Mouse (Mus musculus): Measurements from ENCODE around the gene Ccnt1. TPM values are rescaled to one million over a fixed set of nuclear protein-coding genes. Genes with fewer than 3 reads are reported as not detected.
"Not testable (repeated sequence)": the region's sequence is repeated elsewhere in the genome, so short reads cannot be mapped to it uniquely, and the experiment has no call there.

Ccnt1 gene
- polyA plus RNA-seq, 1 experiment: 14.3 TPM

DNA sequence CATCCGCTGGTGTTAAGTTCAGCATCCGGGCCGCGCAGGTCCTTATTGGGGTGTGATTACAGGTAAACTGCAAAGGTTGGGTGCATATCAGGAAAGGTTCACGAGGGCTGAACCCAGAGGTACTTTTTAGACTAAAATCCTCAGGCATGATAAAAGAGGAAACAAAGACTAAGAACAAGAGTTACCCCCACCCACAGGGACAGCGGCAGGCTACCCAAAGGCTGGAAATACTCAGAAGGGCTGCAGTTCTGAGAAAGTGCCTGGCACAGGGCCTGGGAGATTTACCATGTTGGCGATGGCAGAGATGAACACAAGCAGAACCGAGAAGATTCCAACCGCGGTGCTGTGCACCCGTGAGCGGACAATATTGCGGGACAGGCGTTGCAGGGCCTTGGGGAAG, 25.9 kb upstream of the Ccnt1 start:
- no peak for DNase-seq (ENCODE audit: low spot score)

DNA sequence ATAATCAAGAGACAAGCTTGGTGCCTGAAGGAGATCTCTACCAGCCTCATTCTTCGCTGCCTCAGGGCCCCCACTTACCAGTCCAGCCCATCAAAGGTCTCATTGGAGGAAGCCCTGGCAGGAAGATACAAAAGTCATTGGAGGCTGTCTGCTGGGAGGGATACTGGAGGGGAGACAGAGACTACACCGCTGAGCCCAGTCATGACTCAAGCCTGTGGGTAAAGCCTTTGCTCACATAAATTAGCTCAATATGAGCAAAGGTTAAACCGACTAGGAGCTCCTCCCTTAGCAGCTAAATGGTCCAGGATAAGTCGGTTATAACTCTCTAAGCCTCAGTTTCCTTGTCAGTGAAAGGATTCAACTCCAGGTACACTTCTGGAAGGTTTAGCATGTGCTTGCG, 24.3 kb upstream of the Ccnt1 start:
- DNase-seq (ENCODE audit: low spot score): no peak

DNA sequence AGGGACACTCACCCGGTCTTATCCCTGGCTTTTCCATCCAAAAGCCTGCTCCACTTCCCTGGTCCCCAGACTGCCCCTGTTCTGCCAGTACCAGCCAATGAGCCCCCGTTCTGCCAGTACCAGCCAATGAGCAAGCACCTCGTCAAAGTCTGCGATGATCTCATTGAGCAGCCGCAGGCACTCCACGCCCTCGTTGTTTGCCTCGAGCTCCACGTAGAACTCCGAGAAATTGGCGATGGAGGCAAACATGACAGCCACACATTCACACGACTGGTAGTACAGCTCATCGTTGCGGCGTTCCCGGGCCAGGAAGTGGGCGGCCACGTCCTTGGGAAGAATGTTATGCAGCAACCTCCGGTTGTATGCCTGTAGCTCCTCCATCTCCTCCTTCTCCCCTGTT, 23.5 kb upstream of the Ccnt1 start:
- DNase-seq (ENCODE audit: low spot score): no peak

DNA sequence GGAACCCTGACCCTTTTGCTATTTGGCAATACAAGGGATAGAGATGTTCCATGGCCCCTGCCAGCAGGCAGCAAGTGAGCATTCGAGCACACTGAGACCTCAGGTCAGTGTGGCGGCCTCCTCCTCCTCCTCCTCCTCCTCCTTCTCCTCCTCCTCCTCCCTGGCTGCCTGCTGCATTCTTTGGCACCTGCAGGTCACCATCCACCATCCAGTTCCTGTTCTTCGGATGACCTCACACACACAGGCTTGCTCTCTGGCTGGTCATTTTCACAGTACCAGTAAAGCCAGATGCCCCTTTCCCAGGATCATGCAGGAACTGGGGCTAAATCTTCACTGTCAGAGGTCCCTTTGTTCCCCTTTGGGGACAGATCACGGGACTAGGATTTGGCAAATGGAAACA, 20.7 kb upstream of the Ccnt1 start:
- DNase-seq (ENCODE audit: low spot score): no peak

DNA sequence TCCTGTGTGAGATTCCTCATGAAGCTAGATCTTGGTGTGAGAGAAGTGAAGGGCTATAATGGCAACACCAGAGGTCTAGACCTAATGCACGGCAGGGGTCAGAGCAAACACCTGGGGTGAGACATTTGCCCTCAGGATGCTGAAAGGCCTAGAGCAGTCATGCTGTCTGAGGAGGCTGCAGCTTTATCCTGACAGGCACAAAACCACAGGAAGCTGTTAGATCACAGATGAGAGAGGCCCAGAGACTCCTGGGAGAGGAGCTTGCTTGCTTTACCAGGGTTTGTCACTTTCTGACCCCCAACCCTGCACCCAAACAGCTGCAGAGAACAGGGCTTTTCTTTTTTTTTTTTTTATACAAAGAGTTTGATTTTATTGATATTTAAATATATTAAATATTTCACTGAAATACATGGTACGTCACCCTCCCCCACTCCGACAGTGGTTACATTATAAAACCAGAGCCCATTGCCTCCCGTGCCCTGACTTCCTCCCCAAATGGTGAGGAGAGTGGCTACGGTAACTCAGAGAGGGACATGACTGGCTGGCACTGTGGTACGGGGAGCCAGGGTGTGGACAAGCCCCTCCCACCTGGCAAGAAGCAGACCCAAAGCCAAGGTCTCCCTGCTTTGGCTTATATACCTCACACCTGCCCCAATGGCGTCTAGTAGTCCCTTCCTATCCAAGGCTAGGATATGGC, 19.1 kb upstream of the Ccnt1 start:
- no peak for DNase-seq (ENCODE audit: low spot score)

DNA sequence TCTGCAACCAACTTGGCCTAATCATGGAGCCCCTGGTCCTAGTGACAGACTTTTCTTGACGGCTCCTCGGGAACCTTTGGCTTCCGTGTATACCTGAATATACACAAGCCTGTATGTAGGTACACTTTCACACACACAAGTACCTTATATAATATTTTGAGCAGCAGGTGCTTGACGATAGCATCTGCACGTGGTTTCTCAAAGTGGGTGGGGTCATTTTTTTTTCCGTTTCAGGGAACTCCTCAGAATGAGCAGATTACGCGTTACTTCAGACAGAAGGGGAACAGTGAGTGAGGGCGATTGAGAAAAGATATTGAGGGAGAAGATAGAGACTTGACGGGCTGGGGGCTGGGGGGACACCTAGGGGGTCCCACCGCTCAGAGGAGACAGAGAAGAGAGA, 17.0 kb upstream of the Ccnt1 start:
- no peak for DNase-seq (ENCODE audit: low spot score)

DNA sequence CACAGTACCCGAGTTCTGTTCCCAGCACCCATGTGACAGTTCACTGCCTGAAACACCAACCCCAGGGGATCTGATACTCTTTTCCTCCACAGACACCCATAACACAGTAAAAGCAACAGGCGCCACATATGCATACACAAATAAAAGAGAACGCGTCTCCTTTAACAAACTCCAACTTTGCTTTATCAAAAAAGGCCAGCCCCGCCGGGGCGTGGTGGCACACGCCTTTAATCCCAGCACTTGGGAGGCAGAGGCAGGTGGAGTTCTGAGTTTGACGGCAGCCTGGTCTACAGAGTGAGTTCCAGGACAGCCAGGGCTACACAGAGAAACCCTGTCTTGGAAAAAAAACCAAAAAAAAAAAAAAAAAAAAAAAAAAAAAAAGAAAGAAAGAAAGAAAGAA, 15.4 kb upstream of the Ccnt1 start:
- DNase-seq (ENCODE audit: low spot score): not testable (repeated sequence)

DNA sequence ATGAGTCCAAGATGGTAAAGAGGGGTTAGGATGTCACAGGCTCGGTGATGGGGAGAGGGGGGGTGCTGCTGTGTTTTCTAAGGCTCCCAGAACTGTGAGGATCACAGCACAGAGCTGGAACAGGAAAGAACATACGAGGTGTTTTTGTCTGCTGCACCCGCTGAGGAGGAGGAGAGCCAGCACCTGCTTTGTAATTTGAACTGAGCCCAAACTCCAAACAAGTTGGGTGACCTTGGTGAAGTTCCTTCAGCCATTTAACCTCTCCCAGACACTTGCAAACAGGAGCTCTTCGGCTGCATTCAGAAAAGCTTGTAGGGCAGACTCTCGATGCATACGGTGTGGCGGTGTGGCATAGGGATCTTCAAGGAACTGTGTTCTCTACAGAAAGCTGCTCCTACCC, 14.7 kb upstream of the Ccnt1 start:
- no peak for DNase-seq (ENCODE audit: low spot score)

DNA sequence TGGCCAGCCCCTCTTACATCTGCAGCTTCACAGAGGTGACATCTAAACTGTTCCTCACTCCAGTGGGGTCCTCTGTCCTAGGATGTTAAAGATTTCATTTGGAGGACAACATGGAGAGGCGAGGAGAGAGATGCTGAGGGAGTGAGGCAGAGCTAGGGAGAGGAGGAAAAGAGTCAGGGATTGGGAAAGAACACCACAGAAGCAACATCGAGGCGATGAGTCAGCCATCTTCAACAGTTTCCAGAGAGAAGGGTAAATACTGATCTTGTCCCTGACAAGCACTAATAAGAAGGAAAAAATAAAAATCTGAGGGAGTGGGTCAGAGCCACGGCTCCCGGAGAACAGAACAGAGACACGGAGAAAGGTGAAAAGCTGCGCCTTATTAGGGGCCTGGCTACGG, 12.3 kb upstream of the Ccnt1 start:
- no peak for DNase-seq (ENCODE audit: low spot score)

DNA sequence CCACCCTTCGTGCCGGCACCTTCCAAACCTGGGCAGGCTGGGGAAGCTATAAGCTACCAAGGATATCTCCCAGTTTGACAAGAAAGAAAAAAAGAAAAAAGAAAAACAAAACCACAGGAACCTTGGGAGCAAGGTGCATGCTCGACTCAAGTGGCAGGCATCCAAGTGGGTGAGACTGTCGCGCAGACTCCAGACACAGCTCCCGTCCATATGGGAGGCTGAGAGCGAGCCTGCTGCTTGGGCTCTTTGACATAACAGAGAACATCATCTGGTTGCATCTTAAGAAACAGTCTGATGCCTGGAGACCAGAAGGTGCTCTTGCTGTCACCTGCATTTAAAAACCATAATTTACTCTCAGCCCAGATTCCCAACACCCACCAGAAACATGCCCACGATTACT, 11.7 kb upstream of the Ccnt1 start:
- DNase-seq (ENCODE audit: low spot score): no peak

DNA sequence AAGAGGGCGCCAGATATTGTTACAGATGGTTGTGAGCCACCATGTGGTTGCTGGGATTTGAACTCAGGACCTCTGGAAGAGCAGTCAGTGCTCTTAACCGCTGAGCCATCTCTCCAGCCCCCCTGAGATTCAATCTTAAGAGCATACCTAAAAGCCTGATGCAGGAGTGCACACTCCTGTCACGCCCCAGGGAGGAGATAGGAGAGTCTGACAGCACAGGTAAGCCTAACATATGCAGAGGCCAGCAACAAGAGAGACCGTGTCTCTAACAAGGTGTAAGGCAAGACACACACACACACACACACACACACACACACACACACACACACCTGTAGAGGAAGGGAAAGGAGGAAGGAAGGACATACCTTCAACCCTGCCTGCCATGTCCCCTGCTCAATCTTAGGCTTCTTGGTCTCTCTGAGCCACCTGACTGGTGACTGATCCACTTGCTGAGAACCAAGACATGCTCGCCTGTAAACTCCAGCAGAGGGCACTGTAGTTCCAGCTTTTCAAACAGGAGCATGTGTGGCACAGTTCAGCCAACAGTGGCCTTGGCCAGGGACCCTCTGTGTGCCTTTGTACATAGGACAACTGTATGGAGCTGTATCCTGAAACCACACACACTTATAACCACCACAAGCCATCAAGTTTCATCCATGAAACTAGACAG, 9.2 kb upstream of the Ccnt1 start:
- DNase-seq (ENCODE audit: low spot score): peak; percentile 39

DNA sequence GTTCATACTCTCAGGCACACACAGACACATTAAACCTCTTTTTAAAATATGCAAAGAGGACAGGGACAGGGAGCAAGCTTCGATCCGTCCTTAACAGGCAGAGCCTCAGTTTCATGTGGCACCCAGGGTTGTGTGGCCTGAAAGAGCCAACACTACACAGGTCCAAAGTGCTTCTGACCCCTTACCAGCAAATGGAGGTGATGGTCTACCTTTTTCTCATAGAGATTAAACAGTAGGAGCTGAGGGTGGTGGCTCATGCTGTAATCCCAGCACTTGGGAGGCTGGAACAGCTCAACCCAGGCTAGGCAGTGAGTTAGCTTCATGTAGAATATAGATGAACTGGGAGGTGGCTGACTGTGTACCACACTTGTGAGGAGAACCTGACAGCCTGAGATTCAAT, 8.6 kb upstream of the Ccnt1 start:
- DNase-seq (ENCODE audit: low spot score): no peak

DNA sequence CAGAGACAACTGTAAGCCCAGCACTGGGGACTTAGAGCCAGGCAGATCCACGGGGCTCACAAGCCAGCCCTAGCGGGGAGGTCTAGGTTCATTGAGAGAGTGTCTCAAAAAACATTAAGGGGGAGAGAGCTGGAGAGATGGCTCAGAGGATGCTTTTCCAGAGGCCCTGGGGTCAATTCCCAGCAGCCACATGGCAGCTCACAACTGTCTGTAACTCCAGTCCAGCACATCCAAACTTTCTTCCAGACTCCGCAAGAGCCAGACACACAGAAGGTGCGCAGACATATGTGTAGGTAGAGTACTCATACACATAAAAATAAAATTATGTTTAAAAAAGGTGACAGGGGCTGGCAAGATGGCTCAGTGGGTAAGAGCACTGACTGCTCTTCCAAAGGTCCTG, 2.6 kb upstream of the Ccnt1 start:
- no peak for DNase-seq (ENCODE audit: low spot score)

DNA sequence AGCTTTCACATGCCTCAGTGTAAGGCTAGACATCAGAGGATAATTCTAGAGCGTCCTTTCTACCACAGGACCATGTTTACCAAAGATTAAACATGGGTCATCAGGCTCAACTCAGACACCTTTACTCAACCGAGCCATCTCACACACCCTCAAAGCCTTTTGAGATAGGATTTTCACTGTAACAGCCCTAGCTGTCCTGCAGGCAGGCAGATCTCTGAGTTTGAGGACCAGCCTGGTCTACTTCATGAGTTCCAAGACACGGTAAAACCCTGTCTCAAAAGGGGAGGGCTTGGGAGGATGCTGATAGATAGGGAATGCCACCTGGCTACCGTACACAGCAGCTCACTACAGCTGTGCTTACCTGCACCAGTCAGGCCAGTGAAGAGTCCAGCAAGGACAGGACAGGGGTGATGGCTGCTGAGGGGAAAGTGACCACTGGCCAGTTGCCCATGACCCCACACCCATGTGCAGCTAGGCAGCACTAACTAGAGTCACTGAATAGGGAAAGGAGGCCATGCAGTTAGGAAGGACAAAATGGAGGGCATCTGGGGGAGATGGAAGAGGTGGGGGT, 843 bp downstream of the Ccnt1 start:
- no peak for DNase-seq (ENCODE audit: low spot score)

DNA sequence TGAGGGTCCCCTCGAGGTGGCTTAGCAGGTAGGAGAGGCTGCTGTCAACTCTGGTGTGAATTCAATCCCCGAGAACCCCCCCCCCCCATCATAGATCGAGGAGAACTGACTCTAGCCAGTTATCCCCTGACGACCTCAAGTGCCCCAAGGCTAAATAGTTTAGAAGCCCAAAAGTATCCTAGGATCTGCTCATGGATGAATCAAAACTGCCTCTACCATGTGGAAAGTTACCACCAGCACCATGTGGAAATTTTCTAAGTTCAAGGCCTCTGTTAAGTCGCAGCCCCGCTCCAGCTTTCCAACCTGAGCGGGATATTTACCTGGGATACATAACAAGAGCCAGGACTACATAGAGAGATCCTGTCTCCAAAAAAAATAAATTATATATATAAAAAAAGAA, 1.5 kb downstream of the Ccnt1 start:
- no peak for DNase-seq (ENCODE audit: low spot score)

DNA sequence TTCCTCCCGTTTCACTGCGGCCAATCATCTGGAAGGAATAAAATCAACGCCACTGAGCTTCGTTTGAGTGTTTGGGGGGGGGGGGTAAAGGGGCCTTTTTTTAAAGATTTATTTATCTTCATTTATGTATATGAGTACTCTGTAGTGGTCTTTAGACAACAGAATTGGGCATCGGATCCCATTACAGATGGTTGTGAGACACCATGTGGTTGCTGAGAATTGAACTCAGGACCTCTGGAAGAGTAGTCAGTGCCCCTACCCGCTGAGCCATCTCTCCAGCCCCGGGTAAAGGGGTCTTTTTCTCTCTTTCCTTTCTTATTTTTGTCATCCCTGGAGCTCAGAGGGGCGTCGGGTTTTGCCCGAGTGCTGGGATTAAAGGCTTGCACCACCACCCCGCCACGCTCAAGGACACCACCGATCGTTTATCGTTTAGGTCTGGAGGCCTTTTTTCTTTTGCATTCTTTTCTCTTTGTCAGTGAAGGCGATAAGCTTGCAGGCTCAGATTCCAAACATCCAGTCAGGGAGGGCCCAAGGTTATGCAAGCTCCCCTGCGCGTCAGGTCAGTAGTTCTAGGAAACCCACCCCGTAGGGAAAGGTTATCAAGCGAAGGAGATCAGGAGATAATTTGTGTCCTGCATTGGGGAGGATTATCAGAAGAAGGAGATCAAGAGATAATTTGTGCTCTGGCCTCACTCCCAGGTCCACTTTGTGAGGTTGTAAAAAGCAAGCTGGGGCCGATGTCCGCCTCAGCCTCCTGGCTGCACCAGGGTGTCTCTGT, 2.3 kb downstream of the Ccnt1 start:
- no peak for DNase-seq (ENCODE audit: low spot score)

DNA sequence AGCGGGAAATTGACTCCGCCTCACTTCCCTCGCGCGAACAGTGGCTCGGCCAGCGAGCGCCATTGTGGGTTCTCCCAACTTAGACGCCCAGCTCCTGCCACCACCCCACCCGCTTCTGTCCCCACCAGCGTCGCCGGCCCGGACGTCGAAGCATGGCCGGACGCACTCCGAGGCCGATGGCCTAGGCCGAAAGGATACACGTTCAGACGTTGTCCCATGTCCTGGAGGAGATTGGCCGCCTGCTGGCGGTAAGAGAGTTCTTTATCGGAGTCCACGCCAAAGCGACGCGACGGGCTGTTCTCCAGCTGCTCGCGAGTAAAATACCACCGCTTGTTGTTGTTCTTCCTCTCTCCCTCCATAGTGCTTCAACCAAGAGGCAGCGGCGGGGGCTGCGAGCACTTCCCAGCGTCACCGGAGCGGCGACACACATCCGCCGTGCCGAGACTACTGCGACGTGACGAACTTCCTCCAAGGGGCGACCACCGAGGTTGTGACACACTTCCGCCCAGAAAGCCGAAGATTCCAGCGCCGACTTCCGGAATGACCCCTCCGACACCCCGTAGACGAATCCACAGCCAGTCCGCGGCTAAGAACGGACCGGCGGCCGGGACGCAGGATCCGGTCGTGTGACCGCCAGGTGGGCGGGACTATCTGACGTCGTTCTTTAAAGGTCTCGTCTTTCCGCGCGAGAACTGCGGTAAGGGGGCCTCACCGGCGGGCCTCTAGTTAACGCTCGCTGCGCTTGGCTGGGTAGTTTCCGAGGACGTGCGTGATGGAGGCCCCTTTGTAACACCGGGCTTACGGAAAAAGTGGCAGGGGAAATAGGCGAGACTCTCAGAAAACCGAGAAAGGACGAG, 3.2 kb downstream of the Ccnt1 start:
- peak; percentile 98 for DNase-seq (ENCODE audit: low spot score)

DNA sequence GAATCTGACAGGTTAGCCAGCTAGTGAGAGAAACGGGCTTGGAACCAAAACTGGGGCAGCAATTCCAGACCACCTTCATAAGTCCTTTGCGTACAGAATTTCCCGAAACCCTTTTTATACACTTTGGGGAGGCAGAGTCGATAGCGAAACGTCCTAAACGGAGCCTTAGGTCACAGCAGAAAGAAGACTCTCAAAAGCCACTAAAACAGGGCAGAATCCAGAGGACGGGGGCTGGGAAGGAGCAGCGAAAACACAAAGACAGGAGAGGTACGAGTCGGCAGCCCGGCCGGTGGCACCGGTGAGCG, 3.8 kb downstream of the Ccnt1 start:
- no peak for DNase-seq (ENCODE audit: low spot score)

DNA sequence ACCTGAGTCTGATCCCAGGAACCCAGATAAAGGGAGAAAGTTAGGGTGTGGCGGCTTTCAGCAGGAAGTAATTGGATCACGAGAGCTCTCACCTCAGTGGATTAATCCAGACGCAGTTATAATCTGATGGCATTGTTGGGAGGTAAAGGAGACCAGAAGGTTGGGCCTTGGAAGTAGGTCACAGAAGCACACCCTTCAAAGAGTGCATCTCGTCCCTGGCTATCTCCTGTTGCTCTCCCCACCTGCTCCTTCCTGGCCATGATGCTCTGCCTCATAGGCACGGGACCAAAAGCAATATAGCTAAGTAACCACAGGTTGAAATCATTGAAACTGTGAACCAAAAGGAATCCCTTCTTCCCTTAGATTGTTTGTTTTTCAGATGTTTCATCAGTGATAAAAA, 13.5 kb downstream of the Ccnt1 start:
- no peak for DNase-seq (ENCODE audit: low spot score)

DNA sequence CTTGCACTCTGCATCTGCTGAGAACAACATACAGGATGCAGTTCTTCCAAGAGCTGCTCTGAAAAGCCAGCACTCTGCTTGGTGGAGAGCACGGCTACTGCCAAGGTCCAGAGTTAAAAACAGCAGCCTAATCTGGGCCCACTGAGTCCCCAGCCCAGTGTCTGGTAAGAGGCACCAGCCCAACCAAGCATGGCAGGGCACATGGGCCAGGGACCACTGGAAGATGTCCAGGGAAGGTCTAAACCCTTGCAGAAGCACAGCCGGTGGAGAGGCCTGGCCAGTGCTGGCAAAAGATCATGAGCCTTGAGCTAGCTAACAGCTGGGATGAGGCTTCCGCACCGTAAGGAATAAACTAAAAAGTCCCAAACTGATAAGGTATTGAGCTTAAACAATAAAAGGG, 14.8 kb downstream of the Ccnt1 start:
- DNase-seq (ENCODE audit: low spot score): no peak

DNA sequence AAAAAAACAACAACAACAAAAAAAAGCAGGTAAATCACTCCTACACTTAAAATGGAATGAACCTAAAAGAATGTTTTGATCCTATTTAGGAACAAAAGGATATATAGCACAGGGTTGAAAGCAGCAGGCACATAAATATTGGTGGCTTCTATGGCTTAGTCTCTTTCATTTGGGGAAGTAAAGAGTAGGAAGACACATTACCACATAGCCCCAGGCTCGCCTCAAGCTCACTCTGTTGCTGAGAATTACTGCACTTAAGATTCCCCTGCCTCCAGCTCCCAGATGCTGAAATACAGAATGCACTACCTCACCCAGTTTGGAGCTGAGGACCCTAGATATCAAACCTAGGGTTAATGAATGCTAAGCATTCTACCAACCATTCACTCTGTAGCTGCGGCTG, 18.0 kb downstream of the Ccnt1 start:
- DNase-seq (ENCODE audit: low spot score): no peak

DNA sequence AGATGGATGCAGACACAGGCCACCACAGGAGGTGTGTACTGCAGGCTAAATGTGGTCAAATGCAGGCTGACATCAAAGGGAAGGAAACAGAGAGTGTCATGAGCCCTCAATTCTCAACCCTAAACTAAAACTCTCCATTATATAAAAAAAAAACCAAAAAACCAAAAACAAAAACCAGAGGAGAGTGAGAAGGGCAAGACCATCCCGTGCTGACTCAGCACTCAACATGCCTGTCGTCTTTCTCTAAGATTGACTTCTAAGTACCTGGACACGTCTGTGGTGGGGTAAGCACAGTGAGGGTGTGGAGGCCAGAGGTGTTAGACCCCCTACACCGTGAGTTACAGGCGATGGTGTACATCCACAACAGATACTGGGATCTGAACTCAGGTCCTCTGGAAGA, 23.9 kb downstream of the Ccnt1 start:
- DNase-seq (ENCODE audit: low spot score): no peak

All from urinary bladder, adult 2 months (tissue).